Mouse (Mus musculus) kidney, postnatal 14 days (tissue): ENCODE measurements around the gene Igsf9.

Source experiments
- DNase-seq: peaks from one replicate; pipeline ENCODE4 v3.0.0; 2022; ENCODE audit warnings: mixed read lengths

Igsf9 gene

GRCm38 (mm10) chr1:172499765-172500441 lies 18.3 kb downstream of the Igsf9 start, which contains the start of gene Tagln2:
Tagln2 (plus strand) TSS chr1:172500047.
- peak; percentile 94 for DNase-seq

- peak; percentile 84 for DNase-seq
These were observed 19.1 kb downstream of the Igsf9 start for GRCm38 (mm10) chr1:172500451-172501370.

- DNase-seq = peak; percentile 79
These were observed 20.0 kb downstream of the Igsf9 start for GRCm38 (mm10) chr1:172501371-172502144.

GRCm38 (mm10) chr1:172502145-172503110 lies 20.8 kb downstream of the Igsf9 start:
- peak; percentile 78 for DNase-seq

GRCm38 (mm10) chr1:172503111-172503997 lies 21.8 kb downstream of the Igsf9 start:
- peak; percentile 79 for DNase-seq

- DNase-seq = no peak
These were observed 23.2 kb downstream of the Igsf9 start for GRCm38 (mm10) chr1:172504756-172505155.

- DNase-seq = no peak
These were observed 25.4 kb downstream of the Igsf9 start for GRCm38 (mm10) chr1:172507001-172507400.

GRCm38 (mm10) chr1:172507701-172508100 lies 26.1 kb downstream of the Igsf9 start:
- peak; percentile 39 for DNase-seq

- no peak for DNase-seq
These were observed 26.6 kb downstream of the Igsf9 start for GRCm38 (mm10) chr1:172508172-172508571.

- DNase-seq = no peak
These were observed 27.6 kb downstream of the Igsf9 start for GRCm38 (mm10) chr1:172509235-172509634.

GRCm38 (mm10) chr1:172509983-172510382 lies 28.4 kb downstream of the Igsf9 start:
- DNase-seq = no peak

GRCm38 (mm10) chr1:172510421-172510972 lies 28.9 kb downstream of the Igsf9 start:
- DNase-seq = peak; percentile 69

- peak; percentile 82 for DNase-seq
These were observed 31.4 kb downstream of the Igsf9 start for GRCm38 (mm10) chr1:172512962-172513361.

GRCm38 (mm10) chr1:172513525-172514212 lies 32.1 kb downstream of the Igsf9 start:
- DNase-seq = peak; percentile 56

- DNase-seq = no peak
These were observed 32.6 kb downstream of the Igsf9 start for GRCm38 (mm10) chr1:172514213-172514529.

- peak; percentile 60 for DNase-seq
These were observed 33.1 kb downstream of the Igsf9 start for GRCm38 (mm10) chr1:172514551-172515268.

GRCm38 (mm10) chr1:172515396-172515795 lies 33.8 kb downstream of the Igsf9 start:
- DNase-seq = peak; percentile 58

GRCm38 (mm10) chr1:172518013-172518412 lies 36.4 kb downstream of the Igsf9 start:
- DNase-seq = no peak

- no peak for DNase-seq
These were observed 38.1 kb downstream of the Igsf9 start for GRCm38 (mm10) chr1:172519644-172520043.
